Mouse (Mus musculus) MEL (cell line): ENCODE measurements around the gene Thap4. TPM values are rescaled to one million over a fixed set of nuclear protein-coding genes. Genes with fewer than 3 reads are reported as not detected.
A peak's percentile ranks its signal among the peaks of the same experiment; 100 is the strongest.

Source experiments
- DNase-seq: peaks from one replicate; pipeline ENCODE4 v3.0.0; 2011; ENCODE audit warnings: low read depth, low spot score
- H3K27ac ChIP-seq: 2 replicates; pipeline ENCODE4 v1.5.1; 2012; ENCODE audit warnings: low read depth, mild to moderate bottlenecking, control low read depth, low read length, moderate library complexity; ENCODE audit not compliant: control insufficient read depth
- H3K27me3 ChIP-seq, 2 experiments: fragments of 150-350 bp in 1 of 2; sonication (generic) in 1 of 2; 2 replicates each; pipeline ENCODE4 v1.6.1; 2012; ENCODE audit warnings: low read length in 2 of 2, mild to moderate bottlenecking in 2 of 2, improper control_type of control experiment in 1 of 2, moderate library complexity in 1 of 2; ENCODE audit not compliant: insufficient read depth in 2 of 2, control insufficient read depth in 1 of 2
- H3K36me3 ChIP-seq, 2 experiments: 2 replicates each; pipeline ENCODE4 v1.6.1; 2012 to 2014; ENCODE audit warnings: low read length in 2 of 2, improper control_type of control experiment in 1 of 2, inconsistent platforms in 1 of 2, mild to moderate bottlenecking in 1 of 2; ENCODE audit not compliant: insufficient read depth in 2 of 2, control insufficient read depth in 1 of 2
- H3K4me1 ChIP-seq, 2 experiments: fragments of 150-350 bp in 1 of 2; sonication (generic) in 1 of 2; 2 replicates each; pipeline ENCODE4 v1.6.1; 2012; ENCODE audit warnings: low read length in 2 of 2, improper control_type of control experiment in 1 of 2, mild to moderate bottlenecking in 1 of 2; ENCODE audit not compliant: insufficient read depth in 2 of 2, control insufficient read depth in 1 of 2
- H3K4me3 ChIP-seq, 2 experiments: fragments of 150-350 bp in 1 of 2; sonication (generic) in 1 of 2; 2 replicates each; pipeline ENCODE4 v1.5.1; 2012; ENCODE audit warnings: low read depth in 2 of 2, low read length in 2 of 2, mild to moderate bottlenecking in 2 of 2, moderate library complexity in 2 of 2, control low read depth in 1 of 2, improper control_type of control experiment in 1 of 2; ENCODE audit not compliant: control insufficient read depth in 1 of 2, insufficient read depth in 1 of 2
- H3K79me2 ChIP-seq: 2 replicates; pipeline ENCODE4 v1.6.1; 2012; ENCODE audit warnings: mild to moderate bottlenecking, low read length, moderate library complexity; ENCODE audit not compliant: control insufficient read depth, poor library complexity, insufficient read depth
- H3K9ac ChIP-seq: 2 replicates; pipeline ENCODE4 v1.6.1; 2012; ENCODE audit warnings: low read depth, mild to moderate bottlenecking, control low read depth, low read length, moderate library complexity; ENCODE audit not compliant: control insufficient read depth, poor library complexity, severe bottlenecking
- H3K9me3 ChIP-seq: fragments of 150-350 bp; sonication (generic); replicated peaks from 2 replicates; pipeline ENCODE4 v1.6.1; 2012; ENCODE audit warnings: mild to moderate bottlenecking, low read length, improper control_type of control experiment, moderate library complexity; ENCODE audit not compliant: insufficient read depth
- CHD2 ChIP-seq: IDR thresholded peaks from 2 replicates; pipeline ENCODE4 v1.6.1; 2011; ENCODE audit warnings: low read length, improper control_type of control experiment
- CTCF ChIP-seq, 3 experiments: IDR thresholded peaks in 2 of 3; conservative IDR thresholded peaks in 1 of 3; 2 replicates each; pipeline ENCODE4 v1.5.1; 2011 to 2012; ENCODE audit warnings: low read length in 3 of 3, low read depth in 2 of 3, mild to moderate bottlenecking in 2 of 3, improper control_type of control experiment in 1 of 3, inconsistent platforms in 1 of 3, mixed read lengths in 1 of 3, moderate library complexity in 1 of 3; ENCODE audit not compliant: control insufficient read depth in 1 of 3, insufficient read depth in 1 of 3, poor library complexity in 1 of 3, severe bottlenecking in 1 of 3
- E2F4 ChIP-seq: IDR thresholded peaks from 2 replicates; pipeline ENCODE4 v1.6.1; 2011; ENCODE audit warnings: low read depth, low read length, improper control_type of control experiment, borderline replicate concordance
- ELF1 ChIP-seq: IDR thresholded peaks from 2 replicates; pipeline ENCODE4 v1.6.1; 2014; ENCODE audit warnings: low read depth, mild to moderate bottlenecking, inconsistent platforms, low read length, improper control_type of control experiment, moderate library complexity
- ETS1 ChIP-seq: IDR thresholded peaks from 2 replicates; pipeline ENCODE4 v1.6.1; 2012; ENCODE audit warnings: low read depth, mild to moderate bottlenecking, inconsistent platforms, low read length, improper control_type of control experiment, moderate library complexity
- GATA1 ChIP-seq: IDR thresholded peaks from 2 replicates; pipeline ENCODE4 v1.6.1; 2011; ENCODE audit warnings: low read depth, low read length, improper control_type of control experiment
- HCFC1 ChIP-seq: IDR thresholded peaks from 2 replicates; pipeline ENCODE4 v1.6.1; 2012; ENCODE audit warnings: low read depth, mild to moderate bottlenecking, inconsistent platforms, low read length, improper control_type of control experiment, moderate library complexity
- KAT2A ChIP-seq: conservative IDR thresholded peaks from 2 replicates; pipeline ENCODE4 v1.6.1; 2012; ENCODE audit warnings: low read depth, low read length, improper control_type of control experiment, inconsistent platforms
- MAX ChIP-seq: IDR thresholded peaks from 2 replicates; pipeline ENCODE4 v1.6.1; 2011; ENCODE audit warnings: low read length, improper control_type of control experiment
- MEF2A ChIP-seq: IDR thresholded peaks from 2 replicates; pipeline ENCODE4 v1.6.1; 2014; ENCODE audit warnings: low read depth, mild to moderate bottlenecking, inconsistent platforms, low read length, improper control_type of control experiment; ENCODE audit not compliant: poor library complexity, insufficient replicate concordance, severe bottlenecking; ENCODE audit errors: extremely low read depth
- MXI1 ChIP-seq: IDR thresholded peaks from 2 replicates; pipeline ENCODE4 v1.6.1; 2011; ENCODE audit warnings: mild to moderate bottlenecking, low read depth, low read length, improper control_type of control experiment
- MYB ChIP-seq: IDR thresholded peaks from 2 replicates; pipeline ENCODE4 v1.6.1; 2011; ENCODE audit warnings: mild to moderate bottlenecking, low read depth, low read length, improper control_type of control experiment
- MYC ChIP-seq: IDR thresholded peaks from 2 replicates; pipeline ENCODE4 v1.6.1; 2011; ENCODE audit warnings: low read depth, mild to moderate bottlenecking, low read length, improper control_type of control experiment, moderate library complexity
- POLR2A ChIP-seq, 2 experiments: IDR thresholded peaks; 2 replicates each; pipeline ENCODE4 v1.6.1; 2011 to 2012; ENCODE audit warnings: low read length in 2 of 2, mild to moderate bottlenecking in 2 of 2, control low read depth in 1 of 2, improper control_type of control experiment in 1 of 2, low read depth in 1 of 2, moderate library complexity in 1 of 2; ENCODE audit not compliant: control insufficient read depth in 1 of 2, insufficient read depth in 1 of 2, poor library complexity in 1 of 2
- POLR2AphosphoS2 ChIP-seq: IDR thresholded peaks from 2 replicates; pipeline ENCODE4 v1.6.1; 2011; ENCODE audit warnings: low read length, improper control_type of control experiment
- POLR2AphosphoS5 ChIP-seq: IDR thresholded peaks from 2 replicates; pipeline ENCODE4 v1.6.1; 2012; ENCODE audit warnings: low read depth, borderline replicate concordance, mild to moderate bottlenecking, inconsistent platforms, low read length, moderate library complexity, mixed read lengths
- RAD21 ChIP-seq: IDR thresholded peaks from 2 replicates; pipeline ENCODE4 v1.6.1; 2011; ENCODE audit warnings: mild to moderate bottlenecking, low read depth, low read length, improper control_type of control experiment
- SIN3A ChIP-seq: IDR thresholded peaks from 2 replicates; pipeline ENCODE4 v1.6.1; 2012; ENCODE audit warnings: low read length, improper control_type of control experiment, inconsistent platforms
- SMC3 ChIP-seq: IDR thresholded peaks from 2 replicates; pipeline ENCODE4 v1.6.1; 2011; ENCODE audit warnings: low read depth, low read length, improper control_type of control experiment
- TBP ChIP-seq: IDR thresholded peaks from 2 replicates; pipeline ENCODE4 v1.8.0; 2011; ENCODE audit warnings: low read depth, low read length, improper control_type of control experiment
- USF1 ChIP-seq: IDR thresholded peaks from 2 replicates; pipeline ENCODE4 v1.6.1; 2014; ENCODE audit warnings: low read depth, mild to moderate bottlenecking, inconsistent platforms, low read length, improper control_type of control experiment, moderate library complexity
- ZNF384 ChIP-seq: IDR thresholded peaks from 2 replicates; pipeline ENCODE4 v1.6.1; 2012; ENCODE audit warnings: low read depth, mild to moderate bottlenecking, inconsistent platforms, low read length, improper control_type of control experiment
- polyA plus RNA-seq, 2 experiments: library from polyadenylated mRNA; stranded (reverse) in 1 of 2; unstranded in 1 of 2; fragments of >175 nt in 1 of 2; fragments of >200 nt in 1 of 2; gene quantifications; 2 replicates each; pipeline versions ENCODE4 v1.2.1 to v1.2.4; 2012; ENCODE audit warnings: low replicate concordance in 2 of 2, low read depth in 1 of 2; ENCODE audit not compliant: insufficient read length in 2 of 2, insufficient read depth in 1 of 2, missing spikeins in 1 of 2
- total RNA-seq: library from RNA; depleted of rRNA; stranded (reverse); fragments of 300-350 nt; gene quantifications from 2 replicates; pipeline ENCODE4 v1.2.3, GENCODE M21; 2012

Thap4 gene
- total and polyA plus RNA-seq, 3 experiments = 81.8 to 117 TPM; not detected in 1

DNA sequence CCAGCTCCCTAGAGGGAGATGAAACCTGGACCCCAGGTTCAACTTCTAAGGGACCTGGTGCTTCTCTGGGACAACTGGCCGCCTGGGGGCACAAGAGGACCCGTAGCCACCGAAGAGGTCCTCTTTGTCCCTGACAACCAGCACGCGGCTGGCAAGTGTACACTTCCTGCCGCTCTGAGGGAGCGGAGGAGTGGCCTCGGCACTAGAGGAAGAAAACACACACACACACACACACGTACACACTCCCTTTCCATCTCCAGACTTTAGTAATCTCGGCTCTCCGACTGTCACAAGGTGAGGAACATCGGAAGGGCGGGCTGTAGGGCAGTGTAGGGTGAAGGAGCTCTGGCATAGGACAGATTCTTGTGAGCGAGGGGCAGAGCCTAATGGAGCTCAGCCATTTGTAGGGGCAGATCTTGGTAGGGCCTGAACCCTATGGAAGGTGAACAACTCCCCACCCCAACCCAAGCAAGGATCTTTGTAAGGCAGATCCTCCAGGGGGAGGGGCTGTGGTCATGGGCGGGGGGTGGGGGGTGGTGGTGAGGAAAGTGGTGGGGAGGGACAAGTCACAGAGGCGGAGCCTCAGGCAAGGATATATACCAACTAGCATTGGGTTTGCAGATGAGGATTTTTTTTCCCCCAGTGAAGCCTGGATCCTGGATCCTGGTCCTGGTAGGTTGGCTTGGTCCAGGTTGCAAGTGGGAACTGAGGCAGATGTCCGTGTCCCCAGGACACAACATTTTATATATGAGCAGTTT lies 85.7 kb downstream of the Thap4 start:
- H3K27ac ChIP-seq = no peak overlapping the region
- no peaks in the 10 kb centered on the region for H3K9me3 ChIP-seq
- H3K9ac ChIP-seq = peak overlapping the region; percentile 48
- peak overlapping the region; percentile 51 to 73 for H3K4me3 ChIP-seq
- no peaks in the 10 kb centered on the region for H3K79me2 ChIP-seq
- 0 out of 2 replicates have a peak, but pooled peaks have one; percentile 21 for TF ChIP-seq HCFC1
- no peak for TF ChIP-seq USF1
- no peak for TF ChIP-seq ZNF384
- no peak for TF ChIP-seq GATA1
- TF ChIP-seq CHD2 = no peak
- TF ChIP-seq POLR2A (IDR thresholded peaks at IDR 0.05; ENCODE audit: control insufficient read depth in 1 of 2, insufficient read depth in 1 of 2, low read depth in 1 of 2, low read length in 2 of 2, poor library complexity in 1 of 2) = peak in 1 of 2 experiments; percentile 33; a peak in 1 of 4 replicates
- no peak for TF ChIP-seq MXI1
- peak; percentile 16 to 63 (median 58); a peak in 5 of 6 replicates for TF ChIP-seq CTCF (IDR thresholded peaks at IDR 0.05 in 2 of 3, conservative IDR thresholded peaks at IDR 0.05 in 1 of 3; ENCODE audit: control insufficient read depth in 1 of 3, insufficient read depth in 1 of 3, low read depth in 2 of 3, low read length in 3 of 3, poor library complexity in 1 of 3, severe bottlenecking in 1 of 3)
- TF ChIP-seq MAX = peak; percentile 77
- no peak for TF ChIP-seq KAT2A
- TF ChIP-seq ETS1 = no peak
- 0 out of 2 replicates have a peak, but pooled peaks have one; percentile 1 for TF ChIP-seq SIN3A
- no peak for TF ChIP-seq ELF1
- TF ChIP-seq MYC = no peak
- no peak for TF ChIP-seq POLR2AphosphoS5
- TF ChIP-seq E2F4 = no peak
- peak; percentile 17 for TF ChIP-seq RAD21
- no peak for TF ChIP-seq POLR2AphosphoS2
- TF ChIP-seq TBP = 0 out of 2 replicates have a peak, but pooled peaks have one; percentile 19
- TF ChIP-seq SMC3 = peak; percentile 47
- TF ChIP-seq MYB = no peak
- no peak for TF ChIP-seq MEF2A
- H3K36me3 ChIP-seq = no peaks in the 10 kb centered on the region; a peak in 1 of 4 replicates
- no peaks in the 10 kb centered on the region for H3K27me3 ChIP-seq
- DNase-seq = peak; percentile 79
- H3K4me1 ChIP-seq = peaks cover 0 to 10% of the 10 kb centered on the region in 2 experiments; a peak in 3 of 4 replicates
